Mouse (Mus musculus): ENCODE data around the gene Pms2. TPM values are rescaled to one million over a fixed set of nuclear protein-coding genes. Genes with fewer than 3 reads are reported as not detected.

Gene Pms2
- total RNA-seq, 1 experiment from 2014 or later: 17.7 TPM

GRCm38 (mm10) chr5:143930656-143931055 is 20.9 kb downstream of the Pms2 start:
- ATAC-seq (replicated peaks; ENCODE audit: insufficient number of reproducible peaks, low FRiP score, low TSS enrichment, poor library complexity, severe bottlenecking): no peak

- ATAC-seq (replicated peaks; ENCODE audit: insufficient number of reproducible peaks, low FRiP score, low TSS enrichment, poor library complexity, severe bottlenecking): no peak
Measured at GRCm38 (mm10) chr5:143931863-143932580, 22.3 kb downstream of the Pms2 start.

GRCm38 (mm10) chr5:143932831-143933230 is 23.1 kb downstream of the Pms2 start, which contains the start of gene Rsph10b:
Gene Rsph10b (plus strand): TSS chr5:143933035.
- no peak for ATAC-seq (replicated peaks; ENCODE audit: insufficient number of reproducible peaks, low FRiP score, low TSS enrichment, poor library complexity, severe bottlenecking)

GRCm38 (mm10) chr5:143933414-143933813 is 23.6 kb downstream of the Pms2 start:
- no peak for ATAC-seq (replicated peaks; ENCODE audit: insufficient number of reproducible peaks, low FRiP score, low TSS enrichment, poor library complexity, severe bottlenecking)

DNA sequence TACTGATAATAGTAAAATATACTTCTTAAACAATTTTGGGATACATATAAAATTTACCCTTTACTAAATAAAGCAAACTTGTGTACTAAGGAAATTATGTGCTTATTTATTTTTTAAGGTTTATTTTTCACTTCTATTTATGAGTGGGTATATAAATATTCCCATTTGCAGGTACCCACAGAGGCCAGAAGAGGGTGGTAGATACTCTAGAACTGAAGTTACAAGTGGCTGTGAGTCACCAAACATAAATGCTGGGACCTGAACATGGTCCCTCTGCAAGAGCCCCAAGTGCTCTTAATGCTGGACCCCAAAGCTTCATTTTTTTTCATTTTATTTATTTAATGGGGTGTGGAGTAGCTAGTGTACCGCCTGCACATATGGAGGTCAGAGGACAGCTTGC is 24.1 kb downstream of the Pms2 start:
- no peak for ATAC-seq (replicated peaks; ENCODE audit: insufficient number of reproducible peaks, low FRiP score, low TSS enrichment, poor library complexity, severe bottlenecking)

GRCm38 (mm10) chr5:143936156-143936555 is 26.4 kb downstream of the Pms2 start:
- no peak for ATAC-seq (replicated peaks; ENCODE audit: insufficient number of reproducible peaks, low FRiP score, low TSS enrichment, poor library complexity, severe bottlenecking)

GRCm38 (mm10) chr5:143941588-143941987 is 31.8 kb downstream of the Pms2 start:
- no peak for ATAC-seq (replicated peaks; ENCODE audit: insufficient number of reproducible peaks, low FRiP score, low TSS enrichment, poor library complexity, severe bottlenecking)

DNA sequence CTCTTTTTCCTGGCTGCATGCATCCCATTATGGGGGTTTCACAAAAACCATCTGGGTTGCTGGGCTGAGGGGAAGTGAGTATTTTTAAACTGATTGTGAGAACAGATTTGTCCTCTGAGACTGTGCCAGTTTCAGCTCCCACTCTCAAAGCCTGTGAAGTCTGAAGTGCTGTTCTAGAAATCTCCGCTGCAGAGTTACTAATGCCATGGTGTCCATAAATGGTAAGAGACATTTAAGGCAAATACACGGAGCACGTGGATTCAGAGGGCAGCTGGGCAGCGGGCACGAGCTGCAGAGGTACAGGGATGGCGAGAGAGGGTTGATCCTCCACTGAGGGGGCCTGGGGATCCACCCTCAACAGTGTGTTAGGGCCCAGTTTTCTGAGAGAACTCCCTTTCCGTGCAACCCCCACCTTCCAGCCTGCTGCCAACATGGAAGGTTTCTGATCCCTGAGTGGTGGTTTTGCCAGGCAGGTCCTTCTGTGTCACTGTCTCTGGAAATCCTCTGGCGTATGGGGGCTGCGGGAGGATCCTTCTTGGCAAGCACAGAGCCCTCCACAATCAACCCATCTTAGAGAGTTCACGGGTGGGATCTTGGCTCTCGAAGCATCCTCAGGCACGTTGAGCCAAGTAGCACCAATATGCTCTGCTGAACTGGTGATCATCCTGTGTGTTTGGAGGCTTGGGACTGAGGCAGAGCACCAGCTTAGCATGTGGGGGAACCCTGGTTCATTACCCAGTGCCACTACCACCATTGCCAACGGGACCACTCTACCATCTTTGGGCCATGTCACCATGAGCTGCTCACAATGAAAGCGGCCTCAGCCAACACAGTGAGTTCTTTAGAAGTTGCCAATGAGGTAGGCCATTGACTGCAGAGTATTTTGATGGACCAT is 33.7 kb downstream of the Pms2 start:
- no peak for ATAC-seq (replicated peaks; ENCODE audit: insufficient number of reproducible peaks, low FRiP score, low TSS enrichment, poor library complexity, severe bottlenecking)

- no peak for ATAC-seq (replicated peaks; ENCODE audit: insufficient number of reproducible peaks, low FRiP score, low TSS enrichment, poor library complexity, severe bottlenecking)
Measured at GRCm38 (mm10) chr5:143948361-143948760, 38.6 kb downstream of the Pms2 start.

GRCm38 (mm10) chr5:143950016-143950415 is 40.3 kb downstream of the Pms2 start:
- ATAC-seq (replicated peaks; ENCODE audit: insufficient number of reproducible peaks, low FRiP score, low TSS enrichment, poor library complexity, severe bottlenecking): no peak

GRCm38 (mm10) chr5:143957101-143957500 is 47.3 kb downstream of the Pms2 start:
- ATAC-seq (replicated peaks; ENCODE audit: insufficient number of reproducible peaks, low FRiP score, low TSS enrichment, poor library complexity, severe bottlenecking): no peak

GRCm38 (mm10) chr5:143959551-143959950 is 49.8 kb downstream of the Pms2 start:
- no peak for ATAC-seq (replicated peaks; ENCODE audit: insufficient number of reproducible peaks, low FRiP score, low TSS enrichment, poor library complexity, severe bottlenecking)

GRCm38 (mm10) chr5:143961176-143961575 is 51.4 kb downstream of the Pms2 start:
- ATAC-seq (replicated peaks; ENCODE audit: insufficient number of reproducible peaks, low FRiP score, low TSS enrichment, poor library complexity, severe bottlenecking): no peak

- ATAC-seq (replicated peaks; ENCODE audit: insufficient number of reproducible peaks, low FRiP score, low TSS enrichment, poor library complexity, severe bottlenecking): no peak
Measured at GRCm38 (mm10) chr5:143965586-143966345, 56.0 kb downstream of the Pms2 start.

- no peak for ATAC-seq (replicated peaks; ENCODE audit: insufficient number of reproducible peaks, low FRiP score, low TSS enrichment, poor library complexity, severe bottlenecking)
Measured at GRCm38 (mm10) chr5:143966671-143967070, 56.9 kb downstream of the Pms2 start.

DNA sequence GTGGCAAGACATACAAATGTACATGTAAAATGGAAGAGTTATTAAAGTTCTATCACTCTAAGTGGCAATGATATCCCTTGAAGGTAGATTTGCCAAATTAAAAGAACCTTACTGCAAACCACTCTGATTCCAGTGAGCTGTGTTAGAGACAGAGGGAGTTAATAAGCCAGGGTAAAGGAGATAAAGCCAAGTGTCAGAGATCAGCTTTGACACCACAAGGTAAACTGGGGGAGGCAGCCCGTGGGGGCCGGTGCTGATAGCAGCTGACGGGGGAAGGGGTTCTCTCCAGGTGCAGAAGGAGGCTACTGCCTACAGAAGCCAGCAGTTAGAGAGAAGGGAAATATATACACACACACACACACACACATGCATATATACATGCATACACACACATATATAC is 62.9 kb downstream of the Pms2 start:
- ATAC-seq (replicated peaks; ENCODE audit: insufficient number of reproducible peaks, low FRiP score, low TSS enrichment, poor library complexity, severe bottlenecking): no peak

GRCm38 (mm10) chr5:143974931-143975630 is 65.3 kb downstream of the Pms2 start:
- ATAC-seq (replicated peaks; ENCODE audit: insufficient number of reproducible peaks, low FRiP score, low TSS enrichment, poor library complexity, severe bottlenecking): peak; percentile 95

GRCm38 (mm10) chr5:143975631-143975933 is 65.8 kb downstream of the Pms2 start:
- ATAC-seq (replicated peaks; ENCODE audit: insufficient number of reproducible peaks, low FRiP score, low TSS enrichment, poor library complexity, severe bottlenecking): no peak

GRCm38 (mm10) chr5:143976232-143976631 is 66.5 kb downstream of the Pms2 start:
- ATAC-seq (replicated peaks; ENCODE audit: insufficient number of reproducible peaks, low FRiP score, low TSS enrichment, poor library complexity, severe bottlenecking): no peak

All from monocyte, adult 5-6 weeks (primary cell).